Mouse (Mus musculus): ENCODE data around the gene Rnf138rt1. TPM values are rescaled to one million over a fixed set of nuclear protein-coding genes. Genes with fewer than 3 reads are reported as not detected.

The Rnf138rt1 gene
- total RNA-seq (2021), result 1 to 10 TPM; 1.6 to 2.0 TPM
- long read RNA-seq, partial matches to known transcripts, result 0 of 1 reads
- long read RNA-seq, other reads (novel, unspliced or antisense), result 0 of 1 reads

GRCm38 (mm10) chrX:163760617-163761434, at the start of gene Rnf138rt1:
Rnf138rt1 (minus strand) TSS chrX:163761329.
- peak; percentile 7 to 16 for DNase-seq (ENCODE audit: low spot score in 2 of 2)

GRCm38 (mm10) chrX:163807270-163807669, 46.1 kb upstream of the Rnf138rt1 start:
- DNase-seq (ENCODE audit: low spot score in 2 of 2), result peak; percentile 4 to 12

- no peak for DNase-seq (ENCODE audit: low spot score in 2 of 2)
Observed at GRCm38 (mm10) chrX:163766290-163766689, 5.2 kb upstream of the Rnf138rt1 start.

- peak in 1 of 2 experiments; percentile 10 for DNase-seq (ENCODE audit: low spot score in 2 of 2)
Observed at GRCm38 (mm10) chrX:163761435-163761828, 303 bp upstream of the Rnf138rt1 start.

- DNase-seq (ENCODE audit: low spot score in 2 of 2), result no peak
Observed at GRCm38 (mm10) chrX:163745996-163746395, 15.1 kb downstream of the Rnf138rt1 start.

GRCm38 (mm10) chrX:163743896-163744295, 17.2 kb downstream of the Rnf138rt1 start:
- no peak for DNase-seq (ENCODE audit: low spot score in 2 of 2)

- no peak for DNase-seq (ENCODE audit: low spot score in 2 of 2)
Observed at GRCm38 (mm10) chrX:163738904-163739303, 22.2 kb downstream of the Rnf138rt1 start.

GRCm38 (mm10) chrX:163734145-163734544, 27.0 kb downstream of the Rnf138rt1 start:
- DNase-seq (ENCODE audit: low spot score in 2 of 2), result no peak

- DNase-seq (ENCODE audit: low spot score in 2 of 2), result peak; percentile 3 to 10
Observed at GRCm38 (mm10) chrX:163723630-163724029, 37.5 kb downstream of the Rnf138rt1 start.

- DNase-seq (ENCODE audit: low spot score in 2 of 2), result peak in 1 of 2 experiments; percentile 3
Observed at GRCm38 (mm10) chrX:163722785-163723577, 38.1 kb downstream of the Rnf138rt1 start.

- no peak for DNase-seq (ENCODE audit: low spot score in 2 of 2)
Observed at GRCm38 (mm10) chrX:163720597-163720996, 40.5 kb downstream of the Rnf138rt1 start.

Other genes starting within 250 kb of the Rnf138rt1 start
- 1 to 10 TPM; 3.0 to 4.2 TPM for gene Grpr, start 211.7 kb downstream of the Rnf138rt1 start, total RNA-seq (2021)
- gene Ap1s2, start 147.7 kb upstream of the Rnf138rt1 start, total RNA-seq (2021), result 10 to 100 TPM; 39.7 to 48.1 TPM
- 10 to 100 TPM; 51.1 to 67.9 TPM for gene Zrsr2, start 197.3 kb upstream of the Rnf138rt1 start, total RNA-seq (2021)

Measured in layer of hippocampus, postnatal 10 days (tissue).